Mouse (Mus musculus) heart, embryonic 10.5 days (tissue): Measurements from ENCODE around the gene Rassf1. TPM values are rescaled to one million over a fixed set of nuclear protein-coding genes. Genes with fewer than 3 reads are reported as not detected.

Experiments
- DNase-seq: peaks from one replicate; pipeline ENCODE4 v3.0.0-alpha.2; 2017; ENCODE audit warnings: low spot score
- H3K27ac ChIP-seq: fragments of 300-500 bp; sonication (generic); 2 replicates; pipeline ENCODE4 v1.5.1; 2016; ENCODE audit warnings: mild to moderate bottlenecking
- H3K27me3 ChIP-seq: fragments of 300-500 bp; sonication (generic); 2 replicates; pipeline ENCODE4 v1.6.1; 2016; ENCODE audit warnings: mild to moderate bottlenecking; ENCODE audit not compliant: poor library complexity, insufficient read depth, severe bottlenecking
- H3K36me3 ChIP-seq: fragments of 300-500 bp; sonication (generic); 2 replicates; pipeline ENCODE4 v1.6.1; 2016; ENCODE audit warnings: mild to moderate bottlenecking, moderate library complexity
- H3K4me1 ChIP-seq: fragments of 300-500 bp; sonication (generic); 2 replicates; pipeline ENCODE4 v1.6.1; 2016; ENCODE audit warnings: mild to moderate bottlenecking
- H3K4me3 ChIP-seq: fragments of 300-500 bp; sonication (generic); 2 replicates; pipeline ENCODE4 v1.5.1; 2016; ENCODE audit warnings: mild to moderate bottlenecking, moderate library complexity
- H3K9me3 ChIP-seq: fragments of 300-500 bp; sonication (generic); 2 replicates; pipeline ENCODE4 v1.6.1; 2016; ENCODE audit warnings: mild to moderate bottlenecking, moderate library complexity
- WGBS: fragments of 180-500 bp; shearing (Covaris S2); methylation state at CpG from one replicate; pipeline ENCODE4 v1.1.7; 2016; 5-methylcytosine and 5-hydroxymethylcytosine counted together
- polyA plus RNA-seq: library from polyadenylated mRNA; unstranded; fragments of >200 nt; fragmentation: Nextera tagmentation; extraction: Ambion mirVana; gene quantifications from 2 replicates; pipeline ENCODE4 v1.2.1, GENCODE M21; 2016

Gene Rassf1
- polyA plus RNA-seq, 1 experiment from 2014 or later = 51.7 TPM

DNA sequence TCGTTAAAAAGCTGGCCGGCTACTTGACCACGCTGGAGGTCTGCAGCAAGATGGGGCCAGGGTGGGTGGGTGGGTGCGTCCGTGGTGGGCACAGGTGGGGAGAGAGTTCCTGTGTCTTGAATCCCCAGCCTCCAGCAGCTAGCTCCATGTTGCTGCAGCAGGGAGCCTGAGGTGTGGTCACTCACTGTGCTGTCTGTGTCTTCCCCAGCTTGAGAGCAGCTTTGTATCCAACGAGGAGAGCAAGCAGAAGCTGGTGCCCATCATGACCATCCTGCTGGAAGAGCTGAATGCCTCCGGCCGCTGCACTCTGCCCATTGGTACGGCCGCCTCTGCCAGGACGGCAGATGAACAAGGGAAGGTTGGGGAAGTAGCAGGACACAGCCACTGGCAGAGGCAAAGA lies 8.1 kb upstream of the Rassf1 start:
- no peak for DNase-seq
- peak overlapping the region; percentile 78 for H3K4me3 ChIP-seq
- peaks cover 49% of the 10 kb centered on the region for H3K4me1 ChIP-seq

DNA sequence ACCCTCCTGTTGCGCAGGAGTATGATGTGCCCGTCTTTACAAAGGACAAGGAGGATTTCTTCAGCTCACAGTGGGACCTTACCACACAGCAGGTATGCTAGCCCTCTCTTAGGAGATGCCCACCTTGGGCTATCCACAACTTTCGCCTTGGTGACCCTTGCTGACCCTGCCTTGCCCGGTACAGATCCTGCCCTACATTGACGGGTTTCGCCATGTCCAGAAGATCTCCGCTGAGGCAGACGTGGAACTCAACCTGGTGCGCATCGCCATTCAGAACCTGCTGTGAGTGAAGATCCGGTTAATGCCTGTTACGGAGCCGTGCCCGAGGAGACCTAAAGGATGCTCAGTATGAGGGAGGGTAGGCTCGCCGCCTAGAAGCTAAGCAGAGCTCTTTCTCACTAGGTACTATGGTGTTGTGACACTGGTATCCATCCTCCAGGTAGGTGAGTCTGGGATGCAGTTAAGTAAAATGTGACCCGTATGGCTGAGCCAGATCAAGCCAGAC lies 7.1 kb upstream of the Rassf1 start:
- Histone ChIP-seq H3K36me3 (peaks cover 33% of the 10 kb centered on the region), H3K4me1 (peaks cover 49% of the 10 kb centered on the region), H3K4me3 (no peak overlapping the region), H3K9me3 (no peaks in the 10 kb centered on the region), H3K27ac (no peak overlapping the region), H3K27me3 (peaks cover 20% of the 10 kb centered on the region)
- DNase-seq = no peak
- 92% methylated on average over 17 of the region's 17 CpGs for WGBS

More for the DNA sequence above, 8.1 kb upstream of the Rassf1 start:
- Histone ChIP-seq H3K27me3 (peaks cover 10% of the 10 kb centered on the region; the same call in 1 of the 2 replicates), H3K27ac (peak overlapping the region; percentile 42), H3K9me3 (no peaks in the 10 kb centered on the region), H3K36me3 (peaks cover 43% of the 10 kb centered on the region)
- 85% methylated on average over 11 of the region's 11 CpGs for WGBS

DNA sequence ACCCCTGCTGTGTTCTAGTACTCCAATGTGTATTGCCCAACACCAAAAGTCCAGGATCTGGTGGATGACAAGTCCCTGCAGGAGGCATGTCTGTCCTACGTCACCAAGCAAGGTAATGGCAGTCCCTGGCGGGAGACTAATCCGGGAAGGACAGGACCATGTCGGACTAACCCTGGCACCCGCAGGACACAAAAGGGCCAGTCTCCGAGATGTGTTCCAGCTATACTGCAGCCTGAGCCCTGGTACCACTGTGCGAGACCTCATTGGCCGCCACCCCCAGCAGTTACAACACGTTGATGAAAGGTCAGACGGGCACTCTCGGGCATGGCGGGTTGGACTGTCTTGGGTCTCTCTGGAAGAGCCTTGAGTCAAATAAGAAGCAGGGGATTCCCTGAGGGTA lies 6.6 kb upstream of the Rassf1 start:
- no peak for DNase-seq
- Histone ChIP-seq H3K9me3 (no peaks in the 10 kb centered on the region), H3K27me3 (peaks cover 25% of the 10 kb centered on the region), H3K36me3 (peaks cover 28% of the 10 kb centered on the region), H3K4me1 (peaks cover 52% of the 10 kb centered on the region), H3K4me3 (no peak overlapping the region), H3K27ac (no peak overlapping the region)
- WGBS = 86% methylated on average over 12 of the region's 12 CpGs

DNA sequence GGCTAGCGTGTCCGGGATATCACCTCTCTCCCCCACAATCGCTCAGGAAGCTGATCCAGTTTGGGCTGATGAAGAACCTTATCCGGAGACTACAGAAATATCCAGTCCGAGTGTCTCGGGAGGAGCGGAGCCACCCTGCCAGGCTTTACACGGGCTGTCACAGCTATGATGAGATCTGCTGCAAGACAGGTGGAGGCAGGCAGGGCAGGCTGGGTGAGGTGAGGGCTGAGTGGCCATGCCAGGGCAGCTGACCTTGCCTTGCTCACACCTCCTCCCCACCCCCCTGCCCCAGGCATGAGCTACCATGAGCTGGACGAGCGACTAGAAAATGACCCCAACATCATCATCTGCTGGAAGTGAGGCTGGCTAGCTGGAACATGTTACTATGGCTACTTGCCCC lies 6.2 kb upstream of the Rassf1 start:
- H3K9me3 ChIP-seq = no peaks in the 10 kb centered on the region
- peaks cover 29% of the 10 kb centered on the region for H3K27me3 ChIP-seq
- H3K36me3 ChIP-seq = peaks cover 24% of the 10 kb centered on the region
- no peak overlapping the region for H3K27ac ChIP-seq
- no peak overlapping the region for H3K4me3 ChIP-seq
- WGBS = 82% methylated on average over 10 of the region's 10 CpGs
- peaks cover 57% of the 10 kb centered on the region for H3K4me1 ChIP-seq
- no peak for DNase-seq

DNA sequence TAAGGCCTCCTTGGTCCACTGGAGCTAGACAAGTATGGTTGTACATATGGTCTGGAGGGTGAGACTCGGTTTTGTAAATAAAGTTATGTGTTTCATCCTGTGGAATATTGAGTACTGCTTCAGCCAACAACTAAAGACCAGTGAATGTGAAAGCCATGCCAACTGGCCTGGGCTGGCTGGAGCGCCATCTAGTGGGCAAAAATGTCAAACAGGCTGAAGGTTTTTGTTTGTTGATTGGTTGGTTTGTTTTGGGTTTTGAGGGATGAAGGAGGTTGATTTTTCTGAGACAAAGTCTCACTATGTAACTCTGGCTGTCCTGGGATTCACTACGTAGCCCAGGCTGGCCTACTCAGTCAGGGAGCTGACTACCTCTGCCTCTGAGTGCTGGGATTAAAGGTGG lies 5.8 kb upstream of the Rassf1 start:
- Histone ChIP-seq H3K4me1 (peaks cover 60% of the 10 kb centered on the region), H3K27ac (no peak overlapping the region), H3K36me3 (peaks cover 22% of the 10 kb centered on the region), H3K4me3 (no peak overlapping the region), H3K27me3 (peaks cover 33% of the 10 kb centered on the region), H3K9me3 (no peaks in the 10 kb centered on the region)
- DNase-seq = peak; percentile 88
- 5% methylated on average over 3 of the region's 3 CpGs for WGBS

DNA sequence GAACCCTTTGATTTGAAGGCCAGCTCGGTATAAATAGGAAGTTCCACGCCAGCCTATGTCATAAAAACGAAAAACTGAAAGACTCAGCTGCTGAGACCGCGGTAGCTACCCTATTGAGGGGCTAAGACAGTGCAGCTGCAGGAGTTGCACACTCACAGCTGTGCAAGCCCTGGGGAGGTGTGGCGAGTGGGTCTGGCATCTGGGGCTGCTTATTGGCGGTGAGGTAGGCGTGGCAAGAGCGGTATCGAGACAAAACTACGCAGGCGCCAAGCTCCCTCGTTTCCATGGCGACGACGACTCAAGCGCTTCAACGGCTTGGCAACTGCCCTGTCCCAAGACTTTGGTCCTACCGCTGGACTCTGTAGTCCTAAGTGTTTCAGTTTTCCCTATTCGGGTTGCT lies 4.3 kb upstream of the Rassf1 start, which contains the start of gene Zmynd10:
TSS of gene Zmynd10 (plus strand) at position 273 of the 400 bp plus-strand sequence.
- H3K36me3 ChIP-seq = peaks cover 22% of the 10 kb centered on the region
- peak; percentile 95 for DNase-seq
- H3K9me3 ChIP-seq = no peaks in the 10 kb centered on the region
- 6% methylated on average over 20 of the region's 20 CpGs for WGBS
- H3K4me1 ChIP-seq = peaks cover 64% of the 10 kb centered on the region
- peak within 1 kb of the TSS; percentile 32 for H3K4me3 ChIP-seq
- peak within 1 kb of the TSS; percentile 16; the same call in 1 of the 2 replicates for H3K27ac ChIP-seq
- peaks cover 45% of the 10 kb centered on the region for H3K27me3 ChIP-seq

DNA sequence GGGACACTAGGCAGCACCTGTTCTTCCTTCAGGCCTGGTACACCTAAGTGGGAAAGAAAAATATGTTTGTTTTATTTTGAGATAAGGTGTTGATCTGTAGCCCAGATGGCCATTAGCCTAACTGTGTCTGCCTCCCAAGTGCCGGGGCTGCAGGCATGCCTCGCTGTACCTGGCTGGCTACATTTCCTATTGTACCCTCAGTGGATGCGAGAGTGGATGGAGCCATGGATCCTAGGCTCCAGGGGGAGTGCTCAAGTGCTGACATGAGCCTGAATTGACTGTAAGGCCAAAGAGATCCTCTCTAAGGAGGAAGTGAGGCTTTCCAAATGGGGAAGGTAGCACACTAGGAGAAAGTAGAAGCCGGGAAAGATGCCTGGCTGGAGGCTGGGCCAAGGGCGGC lies 3.4 kb upstream of the Rassf1 start:
- 73% methylated on average over 5 of the region's 5 CpGs for WGBS
- Histone ChIP-seq H3K36me3 (peaks cover 22% of the 10 kb centered on the region), H3K4me1 (peaks cover 63% of the 10 kb centered on the region), H3K9me3 (no peaks in the 10 kb centered on the region), H3K27me3 (peaks cover 52% of the 10 kb centered on the region), H3K4me3 (no peak overlapping the region), H3K27ac (no peak overlapping the region)
- DNase-seq = no peak

DNA sequence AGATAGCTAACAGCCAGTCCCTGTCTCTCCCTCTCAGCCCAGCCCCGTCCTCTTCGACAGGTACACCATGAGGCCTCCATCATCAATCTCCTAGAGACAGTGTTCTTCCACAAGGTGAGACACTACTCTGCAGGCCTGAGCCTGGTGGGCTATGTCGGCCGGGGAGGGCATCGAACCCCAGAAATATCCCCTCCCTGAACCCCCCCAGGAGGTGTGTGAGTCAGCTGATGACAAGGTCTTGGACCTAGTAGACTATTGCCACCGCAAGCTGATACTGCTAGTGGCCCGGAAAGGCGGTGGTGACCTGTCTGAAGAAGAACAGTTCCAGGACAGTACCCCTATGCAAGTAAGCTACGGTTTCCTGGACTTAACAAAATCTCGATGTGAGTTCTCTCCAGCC lies 2.5 kb upstream of the Rassf1 start:
- Histone ChIP-seq H3K4me3 (no peak overlapping the region), H3K36me3 (peaks cover 16% of the 10 kb centered on the region), H3K9me3 (no peaks in the 10 kb centered on the region), H3K4me1 (peaks cover 67% of the 10 kb centered on the region), H3K27me3 (peaks cover 53% of the 10 kb centered on the region), H3K27ac (no peak overlapping the region)
- no peak for DNase-seq
- 83% methylated on average over 10 of the region's 10 CpGs for WGBS

DNA sequence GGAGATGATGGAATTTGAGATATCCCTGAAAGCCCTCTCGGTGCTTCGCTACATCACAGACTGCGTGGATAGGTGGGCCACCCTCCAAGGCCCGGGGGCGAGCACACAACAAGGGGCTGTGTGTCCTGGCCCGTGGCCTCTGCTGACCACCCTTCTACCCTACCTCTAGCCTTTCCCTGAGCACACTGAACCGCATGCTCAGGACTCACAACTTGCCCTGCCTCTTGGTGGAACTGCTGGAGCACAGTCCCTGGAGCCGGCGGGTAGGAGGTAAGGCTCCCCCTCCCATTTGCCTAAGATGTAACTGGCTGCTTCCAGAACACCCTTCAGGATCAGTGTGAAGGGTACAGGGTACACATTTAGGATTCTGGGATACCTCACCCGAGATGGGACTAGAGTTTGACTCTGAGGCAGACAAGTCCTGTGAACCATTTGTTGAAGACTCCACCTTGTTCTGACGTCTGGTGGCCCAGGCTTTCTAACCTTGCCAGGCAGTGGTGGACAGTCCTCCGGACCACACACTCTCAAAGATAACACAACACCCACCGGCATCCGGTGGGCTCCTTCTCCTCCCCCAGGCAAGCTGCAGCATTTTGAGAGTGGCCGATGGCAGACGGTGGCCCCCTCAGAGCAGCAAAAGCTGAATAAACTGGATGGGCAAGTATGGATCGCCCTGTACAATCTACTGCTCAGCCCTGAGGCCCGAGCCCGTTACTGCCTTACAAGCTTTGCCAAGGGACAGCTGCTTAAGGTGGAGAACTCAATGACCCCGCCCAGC lies 1.9 kb upstream of the Rassf1 start:
- Histone ChIP-seq H3K27me3 (peaks cover 53% of the 10 kb centered on the region), H3K27ac (no peak overlapping the region)
- 76% methylated on average over 20 of the region's 20 CpGs for WGBS

DNA sequence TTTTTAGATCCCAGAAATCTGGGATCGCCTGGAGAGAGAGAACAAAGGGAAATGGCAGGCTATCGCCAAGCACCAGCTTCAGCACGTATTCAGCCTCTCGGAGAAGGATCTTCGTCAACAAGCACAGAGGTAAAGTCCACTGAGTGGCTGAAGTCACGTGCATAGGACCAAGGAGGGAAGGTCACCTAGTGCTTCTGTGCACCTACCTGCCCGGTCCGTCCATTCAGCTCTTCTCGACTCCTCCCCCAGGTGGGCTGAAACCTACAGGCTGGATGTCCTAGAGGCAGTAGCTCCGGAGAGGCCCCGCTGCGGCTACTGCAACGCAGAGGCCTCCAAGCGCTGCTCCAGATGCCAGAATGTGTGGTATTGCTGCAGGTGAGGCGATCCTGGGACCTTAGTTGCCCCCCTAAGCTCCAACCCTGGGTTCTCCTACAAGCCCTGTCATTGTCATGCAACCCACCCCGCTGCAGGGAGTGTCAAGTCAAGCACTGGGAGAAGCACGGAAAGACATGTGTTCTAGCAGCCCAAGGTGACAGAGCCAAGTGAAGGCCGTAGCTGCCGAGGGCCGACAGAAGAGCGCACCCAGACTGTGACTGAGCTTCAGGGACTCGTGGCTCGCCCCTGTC lies 751 bp upstream of the Rassf1 start:
- peaks cover 70% of the 10 kb centered on the region for H3K4me1 ChIP-seq
- no peak for DNase-seq
- H3K9me3 ChIP-seq = no peaks in the 10 kb centered on the region
- H3K4me3 ChIP-seq = peak overlapping the region; percentile 70
- WGBS = 25% methylated on average over 23 of the region's 23 CpGs
- peak overlapping the region; percentile 87 for H3K27ac ChIP-seq
- H3K36me3 ChIP-seq = no peaks in the 10 kb centered on the region; the same call in 1 of the 2 replicates
- peaks cover 53% of the 10 kb centered on the region for H3K27me3 ChIP-seq

More for the DNA sequence above, 1.9 kb upstream of the Rassf1 start:
- H3K4me1 ChIP-seq = peaks cover 74% of the 10 kb centered on the region
- DNase-seq = no peak
- H3K9me3 ChIP-seq = no peaks in the 10 kb centered on the region
- no peak overlapping the region for H3K4me3 ChIP-seq
- H3K36me3 ChIP-seq = peaks cover 9% of the 10 kb centered on the region

DNA sequence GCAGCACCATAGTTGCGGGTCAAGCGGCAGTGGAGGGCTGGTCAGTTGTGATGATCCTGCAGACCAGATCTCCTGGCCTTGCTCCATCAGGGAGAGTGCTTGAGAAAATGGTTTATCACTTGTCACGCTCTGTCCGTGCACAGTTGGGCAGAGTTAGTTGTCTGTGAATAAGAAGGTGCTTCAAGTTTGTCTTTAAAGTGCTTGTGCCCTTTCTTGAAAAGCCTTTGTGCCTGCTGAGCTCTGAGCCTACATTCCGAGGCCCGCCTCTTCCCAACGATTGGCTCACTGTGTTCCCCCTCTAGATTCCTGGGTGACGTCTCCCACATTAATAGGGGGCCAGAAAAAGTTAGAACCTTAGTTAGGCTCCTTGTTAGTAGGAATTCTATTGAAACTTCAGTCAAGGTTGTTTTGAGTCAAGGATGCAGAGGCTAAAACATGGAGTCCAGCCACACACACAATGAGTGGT lies 568 bp downstream of the Rassf1 start:
- DNase-seq = no peak
- H3K4me3 ChIP-seq = peak overlapping the region; percentile 70
- peaks cover 73% of the 10 kb centered on the region for H3K4me1 ChIP-seq
- 11% methylated on average over 8 of the region's 8 CpGs for WGBS
- peaks cover 53% of the 10 kb centered on the region for H3K27me3 ChIP-seq
- H3K27ac ChIP-seq = peak overlapping the region; percentile 87
- H3K9me3 ChIP-seq = no peaks in the 10 kb centered on the region
- peaks cover 6% of the 10 kb centered on the region for H3K36me3 ChIP-seq

DNA sequence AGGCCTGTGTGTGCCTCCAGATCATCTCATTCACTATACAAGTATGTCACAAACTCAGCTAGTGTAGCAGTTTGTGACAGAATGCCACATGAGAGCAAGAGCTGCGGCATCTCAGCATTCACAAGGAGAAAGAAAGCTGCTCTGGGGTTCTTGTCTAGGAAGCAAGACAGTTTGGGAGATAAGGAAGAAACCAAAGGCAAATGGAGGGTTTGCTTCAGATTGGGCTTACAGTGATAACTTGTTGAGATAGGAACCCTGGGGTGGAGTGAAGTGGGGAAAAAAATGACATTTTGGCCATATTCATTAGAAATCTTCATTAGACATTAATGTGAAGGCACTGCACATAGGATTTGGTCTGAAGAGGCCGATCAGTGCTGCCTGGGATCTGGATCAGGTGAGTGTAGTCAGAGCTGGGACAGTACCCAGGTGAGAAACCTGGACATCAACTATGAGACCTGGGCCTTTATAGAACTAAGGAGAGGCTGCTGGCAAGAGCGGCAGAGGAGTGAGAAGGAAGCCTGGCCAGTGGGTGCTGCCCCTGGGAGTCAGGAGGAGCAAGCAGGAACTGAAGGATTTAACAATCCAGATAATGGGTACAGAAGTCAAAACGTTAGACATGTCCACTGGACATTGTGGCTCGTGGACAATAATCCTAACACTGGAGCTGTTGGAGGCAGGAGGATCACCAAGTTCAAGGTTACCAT lies 1.5 kb downstream of the Rassf1 start:
- 75% methylated on average over 5 of the region's 5 CpGs for WGBS
- H3K4me1 ChIP-seq = peaks cover 65% of the 10 kb centered on the region
- H3K4me3 ChIP-seq = peak overlapping the region; percentile 84; the same call in 1 of the 2 replicates
- peaks cover 15% of the 10 kb centered on the region for H3K36me3 ChIP-seq
- DNase-seq = no peak
- peaks cover 47% of the 10 kb centered on the region for H3K27me3 ChIP-seq
- no peaks in the 10 kb centered on the region for H3K9me3 ChIP-seq
- no peak overlapping the region for H3K27ac ChIP-seq
